Mouse (Mus musculus) kidney, postnatal 4 days (tissue): ENCODE results near the gene 4930467E23Rik.
A peak's percentile ranks its signal among the peaks of the same experiment; 100 is the strongest.
"Not testable (repeated sequence)": the region's sequence is repeated elsewhere in the genome, so short reads cannot be mapped to it uniquely, and the experiment has no call there.

ENCODE experiments used
- DNase-seq, 2 experiments: peaks; one replicate each; pipeline ENCODE4 v3.0.0; 2021; ENCODE audit warnings: mixed read lengths in 2 of 2

The 4930467E23Rik gene

GRCm38 (mm10) chr8:19781328-19782114 is 52.1 kb downstream of the 4930467E23Rik start:
- DNase-seq, result not testable (repeated sequence)

DNA sequence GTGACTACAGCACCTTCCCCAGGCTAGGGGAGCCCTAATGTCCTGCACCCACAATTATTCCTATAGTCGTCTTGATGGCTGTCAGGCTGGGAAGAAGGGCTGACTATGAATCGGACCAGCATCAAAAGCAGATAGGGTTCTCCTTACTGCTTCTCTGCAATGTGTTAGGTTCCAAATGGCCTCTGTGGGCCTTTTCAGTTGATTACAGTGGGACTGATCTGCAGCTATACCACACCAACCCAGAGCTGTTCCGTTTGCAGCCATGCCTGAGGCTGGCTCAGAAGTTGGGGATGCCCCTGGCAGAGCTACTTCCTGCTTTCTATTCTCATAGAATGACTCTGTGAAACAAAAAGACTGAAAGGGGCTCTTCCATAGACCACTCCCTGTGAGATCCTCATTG is 53.4 kb downstream of the 4930467E23Rik start:
- DNase-seq, result not testable (repeated sequence)

DNA sequence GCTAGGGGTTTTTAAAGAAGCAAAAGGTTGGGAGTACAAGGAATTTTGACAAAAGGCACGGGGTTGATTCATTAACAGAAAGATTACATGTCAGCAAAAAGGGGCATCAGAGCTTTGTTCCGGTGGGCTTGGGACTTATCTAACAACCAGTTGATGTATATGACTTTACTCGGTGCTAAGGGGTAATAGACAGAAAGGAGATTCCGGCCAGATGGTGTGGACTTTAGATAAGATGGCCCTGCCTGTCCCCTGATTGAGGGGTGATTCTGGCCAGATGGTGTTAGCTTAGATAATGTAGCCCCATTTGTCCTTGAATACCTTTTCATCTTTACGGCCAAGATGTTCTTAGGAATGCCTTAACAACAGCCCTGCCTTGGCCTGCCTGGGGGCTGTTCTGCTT is 54.5 kb downstream of the 4930467E23Rik start:
- DNase-seq, result not testable (repeated sequence)

GRCm38 (mm10) chr8:19784554-19785364 is 55.4 kb downstream of the 4930467E23Rik start:
- peak; percentile 97 to 99 for DNase-seq

DNA sequence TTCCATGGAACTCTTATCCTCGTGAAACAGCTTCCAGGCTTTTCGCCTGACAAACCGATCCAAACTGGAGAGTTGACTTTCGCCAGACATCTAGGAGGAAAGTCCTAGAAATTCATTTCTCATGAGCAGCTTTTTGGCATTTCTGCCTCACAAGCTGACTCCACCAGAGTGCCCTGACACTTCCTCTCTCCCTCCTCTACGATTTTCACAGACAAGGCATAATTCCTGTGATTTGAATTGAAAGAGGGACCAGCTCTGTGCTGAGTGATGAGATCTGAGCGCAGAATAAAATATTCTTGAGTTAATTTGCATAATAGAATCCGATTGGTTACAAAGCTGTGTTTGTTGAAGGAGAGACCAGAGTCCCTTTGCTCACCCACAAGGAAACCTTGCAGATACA is 63.3 kb downstream of the 4930467E23Rik start:
- DNase-seq, result not testable (repeated sequence)
